Mouse (Mus musculus) right cerebral cortex, postnatal 14 days (tissue): Measurements from ENCODE around the gene Pacsin2.
"Not testable (repeated sequence)": the region's sequence is repeated elsewhere in the genome, so short reads cannot be mapped to it uniquely, and the experiment has no call there.

Experiments used
- DNase-seq: peaks from one replicate; pipeline ENCODE4 v3.0.0; 2022

Pacsin2 gene

GRCm38 (mm10) chr15:83419562-83419961 is 44.8 kb downstream of the Pacsin2 start:
- DNase-seq: no peak

DNA sequence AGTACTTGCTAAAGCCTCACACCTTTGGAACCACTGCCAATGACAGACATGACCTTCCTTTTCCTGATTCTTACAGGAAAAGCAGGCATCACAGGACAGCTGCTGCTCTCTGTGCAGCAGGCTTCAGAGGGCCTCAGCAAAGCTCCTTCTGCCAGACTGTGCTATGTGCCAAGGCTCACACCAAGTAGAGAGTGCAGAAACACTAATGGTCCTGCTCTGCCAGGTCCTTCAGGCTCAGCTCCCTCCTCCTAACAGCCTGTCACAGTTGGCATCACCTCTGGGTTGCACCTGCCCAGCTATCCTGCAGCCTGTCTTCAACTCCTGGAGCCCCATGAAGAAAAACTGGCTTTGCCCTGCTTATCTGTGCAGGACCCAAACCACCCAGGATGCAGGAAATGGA is 45.7 kb downstream of the Pacsin2 start:
- no peak for DNase-seq

- no peak for DNase-seq
Observed at GRCm38 (mm10) chr15:83417916-83418315, 46.5 kb downstream of the Pacsin2 start.

GRCm38 (mm10) chr15:83417407-83417806 is 47.0 kb downstream of the Pacsin2 start:
- peak; percentile 16 for DNase-seq

DNA sequence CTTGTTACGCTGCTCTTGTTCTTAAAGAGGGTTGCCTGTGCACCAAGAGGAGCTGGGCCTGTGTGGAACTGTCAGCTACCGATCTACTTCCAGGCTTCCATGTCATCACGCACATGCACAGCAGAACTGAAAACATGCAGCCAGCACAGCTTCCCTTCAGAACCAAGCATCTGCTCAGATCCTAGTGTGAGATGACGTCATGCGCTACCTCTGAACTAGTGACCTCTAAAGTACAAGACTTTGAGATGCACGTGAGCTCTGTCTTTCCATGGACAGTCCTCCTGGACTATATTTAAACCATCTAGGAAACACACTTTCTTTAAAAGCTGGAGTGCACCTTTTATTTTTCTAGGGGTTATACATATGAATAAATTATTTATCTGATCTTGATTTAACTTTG is 49.0 kb downstream of the Pacsin2 start:
- DNase-seq: no peak

DNA sequence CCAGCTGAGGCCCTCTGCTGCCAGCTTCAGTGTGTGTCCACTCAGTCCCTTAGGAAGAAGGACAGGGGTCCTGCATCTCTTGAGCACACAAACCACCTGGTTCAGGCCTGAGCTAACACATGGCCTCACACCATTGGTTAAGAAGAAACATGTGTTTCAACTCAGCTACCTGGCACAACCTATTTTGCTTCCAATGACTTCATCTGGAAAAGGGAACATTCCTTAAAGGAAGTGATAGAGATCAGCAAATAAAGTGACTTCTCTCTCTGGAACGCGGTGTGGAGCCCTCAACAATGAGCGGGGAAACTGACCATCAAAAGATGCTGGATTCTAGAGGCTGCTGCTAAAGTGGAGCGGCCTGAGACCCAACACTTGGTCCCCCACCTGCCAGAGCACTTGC is 52.8 kb downstream of the Pacsin2 start:
- no peak for DNase-seq

DNA sequence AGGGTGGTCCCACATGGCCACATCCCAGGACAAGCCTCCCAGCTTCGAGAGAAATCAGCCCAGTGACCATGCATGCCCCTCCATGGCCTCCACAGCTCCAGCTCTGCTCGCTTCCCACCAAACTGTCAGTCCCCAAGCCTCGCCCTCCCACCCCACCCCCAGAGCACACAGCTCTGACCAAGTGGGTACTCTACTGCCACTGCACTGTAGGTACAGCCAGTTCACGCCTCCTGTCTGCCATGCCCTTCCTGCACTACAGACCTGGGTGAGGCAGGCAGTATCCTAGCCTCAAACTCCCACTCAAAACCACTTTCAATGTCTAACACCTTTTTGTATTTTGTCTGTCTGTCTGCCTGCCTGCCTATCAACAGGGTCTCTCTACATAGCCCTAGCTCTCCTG is 53.7 kb downstream of the Pacsin2 start:
- DNase-seq: no peak

GRCm38 (mm10) chr15:83410270-83410669 is 54.1 kb downstream of the Pacsin2 start:
- no peak for DNase-seq

DNA sequence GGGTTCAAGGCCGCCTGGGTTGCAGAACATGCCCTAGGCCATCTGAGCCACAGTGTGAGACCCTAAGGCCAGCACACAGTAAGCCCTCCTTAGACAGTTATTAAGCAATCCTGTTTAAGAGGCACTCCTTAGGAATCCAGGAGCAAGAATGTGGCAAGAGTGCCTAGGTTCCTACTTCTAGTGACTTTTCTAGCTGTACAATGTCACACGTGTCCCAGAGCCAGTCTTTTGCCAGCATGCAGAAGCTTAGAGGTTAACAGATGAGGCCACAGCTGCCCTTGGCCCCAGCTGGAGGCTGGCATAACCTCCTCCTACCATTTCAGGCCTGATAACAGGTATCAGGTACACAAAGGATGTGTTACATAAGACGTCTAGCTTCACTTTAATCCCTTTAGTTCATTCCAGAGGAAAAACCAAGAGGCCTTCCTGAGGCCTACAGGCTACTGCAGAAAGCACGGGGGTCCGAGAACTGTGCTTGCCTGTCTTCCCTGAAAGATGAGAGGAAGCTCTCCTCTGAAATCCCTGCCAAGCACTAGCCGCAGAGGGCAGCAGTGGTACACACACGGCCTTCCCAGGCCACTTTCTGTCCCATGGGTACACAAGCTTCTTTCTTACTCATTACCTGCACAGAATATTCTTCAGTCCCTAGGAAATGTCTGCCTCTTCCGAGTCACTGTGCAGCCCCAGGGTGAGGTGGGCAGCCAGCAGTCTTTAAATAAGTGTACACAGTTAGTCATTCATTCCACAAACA is 55.5 kb downstream of the Pacsin2 start:
- DNase-seq: peak; percentile 21

GRCm38 (mm10) chr15:83408216-83408615 is 56.2 kb downstream of the Pacsin2 start:
- DNase-seq: no peak

DNA sequence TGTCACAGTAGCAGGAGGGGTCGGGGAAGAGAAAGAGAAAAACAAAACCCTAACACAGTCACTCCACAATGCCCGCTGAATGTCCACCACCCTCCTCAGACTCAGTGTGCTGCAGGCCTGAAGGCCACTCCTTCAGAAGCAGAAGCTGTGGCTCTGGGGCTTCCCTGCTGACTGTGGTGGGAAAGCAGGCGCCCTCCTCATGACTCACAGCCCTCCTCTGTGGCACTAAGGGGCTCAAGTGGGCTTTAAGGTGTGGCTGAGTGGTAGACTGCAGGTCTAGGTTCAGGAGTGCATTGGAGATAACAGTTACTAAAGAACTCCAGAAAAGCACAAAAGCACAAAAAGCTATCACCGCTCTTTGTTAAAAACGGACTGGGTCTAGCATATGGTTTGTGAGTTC is 56.9 kb downstream of the Pacsin2 start:
- DNase-seq: no peak

DNA sequence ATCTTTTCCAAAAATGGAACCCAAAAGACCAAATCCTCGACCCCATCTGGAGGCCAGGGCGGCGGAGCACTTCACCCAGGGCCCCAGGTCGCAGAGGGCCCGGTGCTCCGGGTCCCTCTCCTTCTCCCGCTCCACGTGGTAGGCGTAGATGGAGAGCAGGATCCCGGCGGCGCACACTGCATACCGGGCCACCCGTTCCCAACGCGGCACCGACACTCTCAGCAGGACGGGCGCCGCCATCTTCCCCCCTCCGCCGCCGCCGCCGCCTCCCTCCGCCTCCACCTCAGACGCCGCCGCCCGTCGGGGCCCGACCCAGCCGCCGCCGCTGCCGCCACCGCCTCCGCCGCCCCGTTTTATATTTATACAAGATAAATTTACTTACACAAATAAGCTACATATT is 58.5 kb downstream of the Pacsin2 start:
- DNase-seq: not testable (repeated sequence)

- DNase-seq: no peak
Observed at GRCm38 (mm10) chr15:83404008-83404407, 60.4 kb downstream of the Pacsin2 start.

DNA sequence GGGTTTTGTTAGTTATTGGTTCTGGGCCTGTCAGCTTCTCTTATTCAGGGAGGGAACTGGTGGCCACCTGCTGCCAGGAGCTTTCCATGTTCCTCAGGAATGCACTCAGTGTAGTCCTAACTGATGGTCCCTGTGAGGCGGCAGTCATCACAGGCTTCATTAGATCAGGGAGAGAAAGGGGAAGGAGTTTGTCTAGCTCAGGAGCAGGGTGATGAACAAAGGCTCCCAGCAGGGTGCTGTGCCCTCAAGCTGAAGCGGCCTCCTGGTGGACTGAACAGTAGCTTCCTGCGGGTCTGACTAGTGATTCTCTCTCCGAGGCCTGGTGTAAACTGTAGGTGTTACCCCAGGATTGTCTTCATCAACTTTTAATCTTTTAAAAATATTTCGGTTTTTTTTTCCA is 61.4 kb downstream of the Pacsin2 start:
- no peak for DNase-seq

- no peak for DNase-seq
Observed at GRCm38 (mm10) chr15:83392722-83393121, 71.7 kb downstream of the Pacsin2 start.

- DNase-seq: no peak
Observed at GRCm38 (mm10) chr15:83387911-83388310, 76.5 kb downstream of the Pacsin2 start.

DNA sequence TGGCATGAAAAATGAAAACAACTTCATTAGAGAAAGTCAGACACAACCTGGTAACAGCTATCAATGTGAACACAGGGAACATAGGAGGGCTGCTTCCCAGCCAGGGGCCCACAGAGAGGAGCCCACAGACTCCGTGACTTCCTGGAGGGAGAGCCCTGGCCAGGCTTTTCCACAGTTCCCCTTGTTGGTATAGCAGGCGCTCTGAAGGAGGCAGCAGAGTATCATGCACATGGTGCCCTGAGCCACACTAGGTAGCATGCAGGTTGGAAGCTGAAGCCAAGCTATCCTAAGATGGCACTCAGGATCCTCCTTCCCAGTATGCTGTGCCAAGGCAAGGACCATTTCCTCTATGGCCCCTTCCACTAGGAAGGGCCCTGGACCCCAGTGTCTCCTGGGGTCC is 80.8 kb downstream of the Pacsin2 start:
- DNase-seq: no peak

DNA sequence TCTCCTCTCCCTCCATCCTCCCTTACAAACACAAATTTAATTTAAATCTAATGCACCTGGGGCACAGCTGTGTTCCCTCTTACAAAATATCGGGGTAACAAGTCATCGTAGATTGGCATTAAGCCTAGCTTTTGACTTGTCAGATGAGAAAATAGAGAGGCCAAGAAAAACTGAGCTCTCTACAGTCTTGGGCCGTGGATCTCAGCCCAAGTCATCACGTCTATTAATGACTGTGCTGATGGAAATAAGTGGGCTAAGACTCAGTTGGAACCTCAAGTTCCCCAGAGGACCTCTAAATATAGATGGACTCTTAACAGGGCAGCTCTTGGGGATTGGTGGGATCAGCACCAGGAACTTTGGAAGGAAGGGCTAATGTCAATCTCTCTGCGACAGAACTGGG is 81.3 kb downstream of the Pacsin2 start:
- no peak for DNase-seq

GRCm38 (mm10) chr15:83382467-83382866 is 81.9 kb downstream of the Pacsin2 start:
- no peak for DNase-seq

- DNase-seq: no peak
Observed at GRCm38 (mm10) chr15:83377153-83377552, 87.3 kb downstream of the Pacsin2 start.

DNA sequence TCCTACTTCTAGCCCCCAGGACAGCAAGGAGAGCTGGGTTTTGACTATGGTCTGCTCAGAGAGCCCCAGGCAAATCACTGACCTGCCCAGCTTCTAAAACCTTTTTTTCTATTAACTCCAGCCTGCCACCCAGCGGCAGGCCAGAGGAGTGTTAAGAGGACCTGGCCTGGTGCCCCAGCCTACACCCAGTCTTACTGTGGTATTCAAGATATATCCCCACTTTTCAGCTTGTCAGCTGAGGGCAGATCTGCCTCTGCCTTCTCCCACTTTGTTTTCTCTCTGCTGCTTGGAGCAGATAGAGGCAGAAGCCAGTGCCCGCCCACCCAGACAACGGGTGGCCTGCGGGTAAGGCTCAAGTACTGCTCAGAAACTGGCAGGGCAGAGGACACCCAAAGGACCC is 89.3 kb downstream of the Pacsin2 start:
- DNase-seq: peak; percentile 46

DNA sequence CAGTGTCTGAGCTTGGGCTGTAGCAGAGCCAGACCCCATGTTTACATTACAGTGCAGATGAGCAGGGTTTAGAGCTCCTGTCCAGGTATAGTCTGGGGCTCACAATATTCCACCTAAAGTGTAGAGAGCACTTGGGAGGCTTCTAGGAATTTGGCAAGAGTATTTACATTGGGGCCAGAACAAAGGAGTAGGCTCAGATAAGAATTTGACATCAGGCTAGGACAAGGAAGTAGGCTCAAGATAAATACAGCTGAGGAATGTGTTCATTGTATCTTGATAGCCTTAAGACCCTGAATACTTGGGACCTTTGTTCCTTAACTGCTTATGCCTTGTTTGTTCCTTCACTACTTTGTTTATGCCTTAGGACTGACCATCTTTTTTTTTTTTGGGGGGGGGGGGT is 90.3 kb downstream of the Pacsin2 start:
- DNase-seq: no peak

- not testable (repeated sequence) for DNase-seq
Observed at GRCm38 (mm10) chr15:83368702-83369101, 95.7 kb downstream of the Pacsin2 start.

GRCm38 (mm10) chr15:83368261-83368660 is 96.1 kb downstream of the Pacsin2 start:
- no peak for DNase-seq

DNA sequence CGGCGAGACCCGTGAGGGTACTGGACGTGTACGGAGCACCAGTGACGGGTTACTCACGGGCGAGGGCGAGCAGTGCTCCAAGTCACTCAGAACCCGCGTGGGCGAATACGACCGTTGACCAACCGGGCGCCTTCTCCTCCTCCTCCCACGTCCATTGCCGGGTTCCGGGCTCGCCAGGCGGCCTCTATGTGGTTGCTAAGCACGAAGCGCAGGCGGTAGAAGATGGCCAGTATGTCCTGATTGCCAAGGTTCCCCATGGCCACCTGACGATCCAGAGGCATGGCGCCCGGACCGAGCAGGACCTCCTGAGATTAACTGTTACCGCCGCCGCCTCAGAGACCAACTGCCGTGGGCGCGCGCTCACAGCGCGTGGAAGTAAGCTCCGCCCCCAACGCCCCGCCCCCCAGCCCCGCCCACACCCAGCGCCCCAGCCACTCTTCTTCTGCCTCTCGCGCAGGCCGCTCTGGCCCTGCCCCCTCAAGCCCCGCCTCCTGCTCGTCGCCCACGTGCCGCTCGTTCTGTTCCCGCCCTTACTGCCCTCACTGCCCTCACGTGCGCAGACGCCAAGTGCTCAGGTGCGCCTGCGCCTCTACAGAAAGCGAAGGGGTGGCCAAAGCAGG is 97.4 kb downstream of the Pacsin2 start:
- peak; percentile 76 for DNase-seq
